ENCODE assay signal across 15 mouse cellular contexts in the genomic region with DNA sequence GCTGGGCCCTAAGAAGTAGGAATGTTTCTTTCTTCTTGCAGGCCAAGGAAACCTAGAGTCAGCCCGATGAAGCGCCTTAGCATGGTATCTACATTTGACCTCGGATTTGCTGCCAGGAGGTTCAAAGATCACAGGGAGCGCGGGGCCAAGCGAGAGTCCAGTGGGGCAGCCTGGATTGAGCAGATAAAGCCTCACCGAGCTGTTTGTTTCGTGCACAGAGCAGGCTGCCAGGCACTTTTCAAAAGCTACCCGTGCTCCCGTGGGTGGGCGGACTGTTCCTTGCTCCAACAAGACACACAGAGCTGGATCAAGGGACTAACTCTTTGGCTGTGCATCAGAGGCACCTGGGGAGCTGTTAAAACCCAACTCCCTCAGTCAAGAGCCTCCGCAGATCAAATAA. TPM values are rescaled to one million over a fixed set of nuclear protein-coding genes. Genes with fewer than 3 reads are reported as not detected.
DNase-seq lines count a peak whose midpoint lies in the region; ATAC-seq and TF ChIP-seq lines count a peak whose summit lies in the region.
"Had no signal": no experiment of that assay in that cellular context is flagged by ENCODE, and none has a peak within 500 bp of the region (broad histone marks: within the 10 kb centered on the region; RNA-seq: fewer than 3 reads in every experiment).

No protein-coding gene starts in this region.

- H3K9me3 ChIP-seq in heart, embryonic 13.5 days: no peaks in the 10 kb centered on the region
- H3K9me3 ChIP-seq in heart, embryonic 11.5 days (replicated peaks; ENCODE audit: control insufficient read depth, low read length): no peaks in the 10 kb centered on the region
- H3K9me3 ChIP-seq in ES-E14 (ENCODE audit: control insufficient read depth, insufficient read depth, low read depth, low read length): no peaks in the 10 kb centered on the region
- no peaks in the 10 kb centered on the region for H3K9me3 ChIP-seq in intestine, embryonic 15.5 days
- H3K9me3 ChIP-seq in liver, embryonic 12.5 days (replicated peaks): no peaks in the 10 kb centered on the region
- H3K9me3 ChIP-seq: embryonic facial prominence, embryonic 12.5 days; hindbrain, embryonic 15.5 days had no signal

- peak overlapping the region; percentile 50 for H3K9ac ChIP-seq in heart, embryonic 13.5 days
- H3K9ac ChIP-seq in heart, embryonic 11.5 days (ENCODE audit: low read depth, low read length): no peak overlapping the region
- H3K9ac ChIP-seq in ES-E14 (ENCODE audit: insufficient read depth, low read depth, low read length, poor library complexity, severe bottlenecking): 0 out of 2 replicates have a peak overlapping the region, but pooled peaks have one; percentile 19
- H3K9ac ChIP-seq in intestine, embryonic 15.5 days: peak overlapping the region; percentile 10; the same call in 1 of the 2 replicates
- no peak overlapping the region for H3K9ac ChIP-seq in liver, embryonic 12.5 days
- H3K9ac ChIP-seq: embryonic facial prominence, embryonic 12.5 days; hindbrain, embryonic 15.5 days had no signal

- H3K4me2 ChIP-seq in heart, embryonic 13.5 days: peak overlapping the region; percentile 81
- H3K4me2 ChIP-seq in heart, embryonic 11.5 days: no peak overlapping the region
- H3K4me2 ChIP-seq in intestine, embryonic 15.5 days (replicated peaks): peak overlapping the region; percentile 18; the same call in 1 of the 2 replicates
- H3K4me2 ChIP-seq in liver, embryonic 12.5 days: no peak overlapping the region
- H3K4me2 ChIP-seq: embryonic facial prominence, embryonic 12.5 days; hindbrain, embryonic 15.5 days had no signal

- peaks cover 41% of the 10 kb centered on the region for H3K4me1 ChIP-seq in heart, embryonic 13.5 days
- H3K4me1 ChIP-seq in heart, embryonic 11.5 days (ENCODE audit: control insufficient read depth, insufficient read depth, low read length): peaks cover 12% of the 10 kb centered on the region
- peaks cover 3 to 23% of the 10 kb centered on the region in 2 experiments; a peak in 3 of 4 replicates for H3K4me1 ChIP-seq in ES-E14 (ENCODE audit: control insufficient read depth in 2 of 2, insufficient read depth in 2 of 2, low read length in 2 of 2, poor library complexity in 1 of 2)
- H3K4me1 ChIP-seq in intestine, embryonic 15.5 days (replicated peaks): peaks cover 35% of the 10 kb centered on the region
- peaks cover 11% of the 10 kb centered on the region; the same call in 1 of the 2 replicates for H3K4me1 ChIP-seq in liver, embryonic 12.5 days

- no peak for DNase-seq in ES-E14 (ENCODE audit: low read depth, low spot score)
- DNase-seq in spleen, postnatal 4 days (ENCODE audit: low spot score in 2 of 2): no peak
- no peak for DNase-seq in left cerebral cortex, postnatal 4 days
- DNase-seq in c-Kit-positive CD71-positive TER-119-positive erythroid progenitor cells, embryonic 14.5 days (ENCODE audit: low spot score): no peak
- DNase-seq: cerebellum, adult 9-11 months; lung, adult 18-20 months; thymus, postnatal 25 days had no signal

- H3K27ac ChIP-seq in heart, embryonic 13.5 days (replicated peaks): peak overlapping the region; percentile 84
- no peak overlapping the region for H3K27ac ChIP-seq in heart, embryonic 11.5 days (ENCODE audit: low read depth, low read length)
- no peak overlapping the region for H3K27ac ChIP-seq in ES-E14 (ENCODE audit: insufficient read depth, low read depth, low read length, poor library complexity, severe bottlenecking)
- peak overlapping the region; percentile 55 for H3K27ac ChIP-seq in intestine, embryonic 15.5 days
- 0 out of 2 replicates have a peak overlapping the region, but pooled peaks have one; percentile 17 for H3K27ac ChIP-seq in liver, embryonic 12.5 days
- H3K27ac ChIP-seq: embryonic facial prominence, embryonic 12.5 days; hindbrain, embryonic 15.5 days had no signal

- WGBS in heart, embryonic 13.5 days: 39% methylated on average over 12 of the region's 12 CpGs
- 33% methylated on average over 12 of the region's 12 CpGs for WGBS in heart, embryonic 11.5 days (ENCODE audit: insufficient replicate concordance)
- WGBS in intestine, embryonic 15.5 days: 48% methylated on average over 12 of the region's 12 CpGs
- WGBS in liver, embryonic 12.5 days (ENCODE audit: insufficient replicate concordance): 37% methylated on average over 12 of the region's 12 CpGs

- in situ Hi-C loops in ES-E14 (cut with MboI; ENCODE audit: low sequenced_read_pairs in 2 of 2, unreplicated experiment in 2 of 2): no loop called here

- H3K27me3 ChIP-seq in heart, embryonic 13.5 days (replicated peaks): peaks cover 45% of the 10 kb centered on the region
- H3K27me3 ChIP-seq in heart, embryonic 11.5 days (ENCODE audit: control insufficient read depth, insufficient read depth, low read length): peaks cover 23% of the 10 kb centered on the region
- no peaks in the 10 kb centered on the region for H3K27me3 ChIP-seq in intestine, embryonic 15.5 days (replicated peaks)
- peaks cover 56% of the 10 kb centered on the region for H3K27me3 ChIP-seq in liver, embryonic 12.5 days (replicated peaks)

- no peaks in the 10 kb centered on the region for H3K36me3 ChIP-seq in heart, embryonic 13.5 days
- H3K36me3 ChIP-seq in heart, embryonic 11.5 days (ENCODE audit: control insufficient read depth, insufficient read depth, low read length): no peaks in the 10 kb centered on the region
- no peaks in the 10 kb centered on the region for H3K36me3 ChIP-seq in ES-E14 (ENCODE audit: control insufficient read depth, insufficient read depth, low read length, poor library complexity, severe bottlenecking)
- no peaks in the 10 kb centered on the region for H3K36me3 ChIP-seq in intestine, embryonic 15.5 days
- no peaks in the 10 kb centered on the region for H3K36me3 ChIP-seq in liver, embryonic 12.5 days
- H3K36me3 ChIP-seq: embryonic facial prominence, embryonic 12.5 days; hindbrain, embryonic 15.5 days had no signal

- peak overlapping the region; percentile 60 for H3K4me3 ChIP-seq in heart, embryonic 13.5 days
- no peak overlapping the region for H3K4me3 ChIP-seq in heart, embryonic 11.5 days (ENCODE audit: low read depth, low read length)
- H3K4me3 ChIP-seq in ES-E14 (ENCODE audit: insufficient read depth in 1 of 2, low read depth in 1 of 2, low read length in 2 of 2, poor library complexity in 1 of 2, severe bottlenecking in 1 of 2): no peak overlapping the region
- no peak overlapping the region for H3K4me3 ChIP-seq in intestine, embryonic 15.5 days (replicated peaks)
- no peak overlapping the region for H3K4me3 ChIP-seq in liver, embryonic 12.5 days
- H3K4me3 ChIP-seq: embryonic facial prominence, embryonic 12.5 days; hindbrain, embryonic 15.5 days had no signal

- no peak for ATAC-seq in heart, embryonic 13.5 days (ENCODE audit: extremely low read depth, insufficient number of reproducible peaks, low FRiP score, low TSS enrichment)
- ATAC-seq in heart, embryonic 11.5 days (replicated peaks; ENCODE audit: insufficient number of reproducible peaks, low FRiP score, low TSS enrichment): no peak
- ATAC-seq in intestine, embryonic 15.5 days: peak; percentile 21; the same call in 1 of the 2 replicates
- no peak for ATAC-seq in liver, embryonic 12.5 days
- ATAC-seq: midbrain, embryonic 16.5 days; Patski had no signal

- intact Hi-C loops in left cerebral cortex, postnatal 4 days (cut with DNase I): loop anchor here (10.0 kb wide), 1 partner anchor 221 kb away; no protein-coding TSS in a partner anchor

TF ChIP-seq in ES-E14, 5 proteins besides CTCF, POLR2A, EP300 and RAD21:
- TF ChIP-seq MAFK (IDR thresholded peaks at IDR 0.05; ENCODE audit: insufficient read depth, low read depth, low read length) (no peak), ZNF384 (IDR thresholded peaks at IDR 0.05; ENCODE audit: low read depth, low read length) (no peak), CHD2 (IDR thresholded peaks at IDR 0.05; ENCODE audit: low read depth, low read length) (no peak), HCFC1 (IDR thresholded peaks at IDR 0.05; ENCODE audit: borderline replicate concordance, insufficient read depth, low read length) (no peak), ZC3H11A (IDR thresholded peaks at IDR 0.05; ENCODE audit: borderline replicate concordance, low read depth, low read length) (no peak)
TF ChIP-seq in ES-E14: peak in this region for 0.

RNA-seq across cellular contexts. Expression of a gene that starts 3.1 kb away (rescaled TPM):
- 266 and 283 TPM in 2 replicates for polyA plus RNA-seq in heart, embryonic 13.5 days (2015; fragmentation: Nextera tagmentation; extraction: Ambion mirVana)
- 24.3 and 27.7 TPM in 2 replicates for polyA plus RNA-seq in heart, embryonic 11.5 days (2014; fragmentation: Nextera tagmentation; extraction: Ambion mirVana)
- 0.85 and 0.98 TPM in 2 replicates for total RNA-seq in ES-E14 (2012; rRNA removed)
- polyA plus RNA-seq in intestine, embryonic 15.5 days (2015; fragmentation: Nextera tagmentation; extraction: Ambion mirVana): 86.7 and 89.8 TPM in 2 replicates
- 2.6 and 4.7 TPM in 2 replicates for polyA plus RNA-seq in liver, embryonic 12.5 days (2016; fragmentation: Nextera tagmentation; extraction: Ambion mirVana)
- total RNA-seq in left cerebral cortex, postnatal 4 days (2021): 10 to 100 TPM; 44.9 to 47.6 TPM
- polyA plus RNA-seq: Patski had no signal

RNA-seq across cellular contexts. Expression of a gene that starts 55.6 kb away (rescaled TPM):
- polyA plus RNA-seq in heart, embryonic 13.5 days (2015; fragmentation: Nextera tagmentation; extraction: Ambion mirVana): 3.1 and 3.8 TPM in 2 replicates
- 2.6 and 3.3 TPM in 2 replicates for polyA plus RNA-seq in heart, embryonic 11.5 days (2014; fragmentation: Nextera tagmentation; extraction: Ambion mirVana)
- total RNA-seq in ES-E14 (2012; rRNA removed): 14.0 and 15.9 TPM in 2 replicates
- polyA plus RNA-seq in intestine, embryonic 15.5 days (2015; fragmentation: Nextera tagmentation; extraction: Ambion mirVana): 3.7 and 4.1 TPM in 2 replicates
- 1.3 and 1.5 TPM in 2 replicates for polyA plus RNA-seq in liver, embryonic 12.5 days (2016; fragmentation: Nextera tagmentation; extraction: Ambion mirVana)
- total RNA-seq in left cerebral cortex, postnatal 4 days (2021): 10 to 100 TPM; 68.6 to 74.2 TPM

Comparison
In these comparisons a context has a peak if more than half of its experiments do, and no peak if none do; other contexts are left out.
1. H3K27ac ChIP-seq: peak in heart, embryonic 13.5 days (single experiment), intestine, embryonic 15.5 days (single experiment) and liver, embryonic 12.5 days (single experiment); none in heart, embryonic 11.5 days (single experiment) and ES-E14 (single experiment).
2. H3K4me2 ChIP-seq: peak in heart, embryonic 13.5 days (single experiment) and intestine, embryonic 15.5 days (single experiment); none in heart, embryonic 11.5 days (single experiment) and liver, embryonic 12.5 days (single experiment).
3. H3K9ac ChIP-seq: peak in heart, embryonic 13.5 days (single experiment), ES-E14 (single experiment) and intestine, embryonic 15.5 days (single experiment); none in heart, embryonic 11.5 days (single experiment) and liver, embryonic 12.5 days (single experiment).